Mouse (Mus musculus) urinary bladder, adult 18-20 months (tissue): ENCODE data around the gene Prpsap1.
"Not testable (repeated sequence)": the region's sequence is repeated elsewhere in the genome, so short reads cannot be mapped to it uniquely, and the experiment has no call there.

Source experiments
- DNase-seq, 2 experiments: peaks; one replicate each; pipeline ENCODE4 v3.0.0; 2022; ENCODE audit warnings: low spot score in 2 of 2, mixed read lengths in 2 of 2

Prpsap1 gene

DNA sequence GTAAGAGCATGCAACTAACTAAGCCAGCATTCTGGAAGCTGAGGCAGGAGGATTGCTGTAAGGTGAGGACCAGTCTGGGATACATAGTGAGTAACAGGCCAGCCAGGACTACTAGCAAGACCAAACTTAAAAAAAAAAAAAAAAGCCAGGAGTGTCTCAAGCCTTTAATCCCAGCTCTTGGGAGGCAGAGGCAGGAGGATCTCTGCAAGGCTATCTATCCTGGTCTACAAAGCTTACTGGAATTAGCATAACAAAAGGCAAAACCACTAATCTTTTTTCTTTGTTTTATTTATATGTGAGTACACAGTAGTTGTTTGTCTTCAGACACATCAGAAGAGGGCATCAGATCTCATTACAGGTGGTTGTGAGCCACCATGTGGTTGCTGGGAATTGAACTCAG lies 5.8 kb downstream of the Prpsap1 start:
- no peak for DNase-seq

- no peak for DNase-seq
Observed at GRCm38 (mm10) chr11:116484261-116484660, 9.7 kb downstream of the Prpsap1 start.

DNA sequence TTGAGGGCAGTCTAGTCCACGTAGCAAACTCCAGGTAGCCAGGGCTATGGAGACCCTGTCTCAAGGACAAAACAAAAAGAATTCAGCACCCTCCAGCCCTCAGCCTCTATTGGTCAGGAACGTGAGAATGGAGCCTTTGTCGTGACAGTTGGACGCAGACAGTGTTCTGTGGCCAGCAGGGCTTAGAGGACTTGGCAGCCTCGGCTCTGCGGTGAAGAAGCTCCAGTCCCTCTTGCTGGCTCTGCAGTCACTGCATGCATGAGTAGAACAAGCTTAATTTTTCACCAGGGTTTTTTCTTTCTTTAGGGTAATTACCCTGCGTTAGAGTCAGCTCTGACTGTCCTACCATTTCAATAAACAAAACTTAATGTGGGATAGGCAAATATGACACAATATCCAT lies 12.2 kb downstream of the Prpsap1 start:
- no peak for DNase-seq

- DNase-seq, result no peak
Observed at GRCm38 (mm10) chr11:116480975-116481374, 13.0 kb downstream of the Prpsap1 start.

GRCm38 (mm10) chr11:116479832-116480231 lies 14.2 kb downstream of the Prpsap1 start:
- no peak for DNase-seq

DNA sequence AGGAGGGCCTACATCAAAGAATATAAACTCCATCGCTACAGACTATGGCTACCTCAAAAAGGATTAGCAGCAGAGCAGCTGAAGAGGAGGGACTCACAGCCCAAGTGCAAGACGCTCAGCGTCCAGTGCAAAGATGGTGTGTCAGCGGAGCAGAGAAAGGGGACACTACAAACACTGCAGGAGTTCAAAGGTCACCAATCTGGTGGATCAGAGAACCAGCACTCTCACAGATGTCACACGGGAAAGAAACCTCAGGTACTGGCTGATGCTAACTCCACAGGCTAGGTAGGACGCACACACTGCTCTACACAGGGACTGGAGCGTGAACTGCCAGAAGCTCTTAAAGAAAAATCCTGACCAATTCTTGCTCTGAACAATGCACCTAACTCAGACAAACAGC lies 15.0 kb downstream of the Prpsap1 start:
- DNase-seq, result no peak

DNA sequence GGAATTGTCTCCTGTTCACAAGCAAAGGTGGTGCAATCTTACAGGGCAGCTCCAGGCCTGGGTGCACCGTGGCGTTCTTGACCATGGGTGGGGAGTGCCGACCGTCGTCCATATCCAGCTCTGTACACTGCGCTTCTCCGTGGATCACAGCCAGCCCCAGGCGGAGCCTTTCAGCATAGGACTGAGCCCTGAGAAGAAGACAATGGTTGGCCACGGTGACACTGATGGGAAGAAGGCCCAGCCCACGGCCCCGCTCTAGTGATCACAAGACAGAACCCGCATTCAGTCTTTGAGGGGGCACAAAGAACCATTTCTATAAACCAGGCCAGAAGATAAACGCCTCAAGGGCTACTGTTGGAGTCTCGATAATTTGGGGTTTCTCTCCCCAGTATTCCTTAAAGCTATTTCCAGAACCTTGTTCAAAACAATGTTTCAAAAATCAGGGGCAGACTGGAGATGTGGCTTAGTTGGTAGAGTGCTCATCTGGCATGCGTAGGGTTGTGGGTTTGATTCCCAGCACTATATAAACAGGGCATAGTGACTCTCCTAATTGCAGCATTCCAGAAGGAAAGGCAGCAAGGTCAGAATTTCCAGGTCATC lies 16.7 kb downstream of the Prpsap1 start:
- no peak for DNase-seq

DNA sequence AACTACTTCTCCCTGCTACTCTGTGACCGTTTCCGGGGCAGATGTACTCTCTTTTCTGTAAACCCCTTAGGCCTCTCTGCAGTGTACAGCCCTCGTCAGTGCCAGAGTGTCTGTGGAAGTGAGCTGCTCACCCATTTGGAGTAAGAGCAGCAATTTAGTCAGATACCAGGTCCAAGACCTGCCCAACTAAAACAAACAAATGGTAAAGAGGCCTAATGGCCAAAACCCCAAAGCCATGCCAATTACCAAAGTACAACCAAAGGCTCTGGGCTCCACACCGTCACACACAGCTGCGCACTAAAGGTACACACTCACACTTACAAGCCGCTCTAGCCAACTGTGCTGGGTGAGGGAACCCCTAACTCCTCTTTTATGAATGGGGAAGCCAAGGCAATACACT lies 17.3 kb downstream of the Prpsap1 start:
- DNase-seq, result no peak

- DNase-seq, result no peak
Observed at GRCm38 (mm10) chr11:116476041-116476440, 18.0 kb downstream of the Prpsap1 start.

DNA sequence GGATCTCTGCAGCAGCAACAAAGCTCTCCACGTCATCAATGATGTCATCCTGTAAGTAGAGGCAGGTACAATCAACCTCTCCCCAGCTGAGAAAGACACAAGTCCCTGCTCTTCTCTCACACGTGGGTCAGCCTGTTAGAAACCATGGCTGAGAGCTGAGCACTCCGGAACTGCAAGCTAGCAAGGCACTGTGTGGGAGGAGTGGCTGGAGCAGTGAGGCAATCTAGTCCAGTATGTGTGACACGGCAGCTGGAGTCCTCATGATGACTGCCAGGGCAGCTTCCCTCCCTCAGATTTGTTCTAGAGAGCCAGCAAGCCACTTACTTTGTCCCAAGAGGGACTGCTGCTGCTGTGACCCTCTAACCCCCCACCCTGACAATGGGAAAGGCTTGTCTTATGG lies 21.7 kb downstream of the Prpsap1 start:
- no peak for DNase-seq

GRCm38 (mm10) chr11:116470896-116471295 lies 23.1 kb downstream of the Prpsap1 start:
- DNase-seq, result no peak

GRCm38 (mm10) chr11:116470249-116470648 lies 23.8 kb downstream of the Prpsap1 start:
- DNase-seq, result no peak

- DNase-seq, result not testable (repeated sequence)
Observed at GRCm38 (mm10) chr11:116468338-116468737, 25.7 kb downstream of the Prpsap1 start.

DNA sequence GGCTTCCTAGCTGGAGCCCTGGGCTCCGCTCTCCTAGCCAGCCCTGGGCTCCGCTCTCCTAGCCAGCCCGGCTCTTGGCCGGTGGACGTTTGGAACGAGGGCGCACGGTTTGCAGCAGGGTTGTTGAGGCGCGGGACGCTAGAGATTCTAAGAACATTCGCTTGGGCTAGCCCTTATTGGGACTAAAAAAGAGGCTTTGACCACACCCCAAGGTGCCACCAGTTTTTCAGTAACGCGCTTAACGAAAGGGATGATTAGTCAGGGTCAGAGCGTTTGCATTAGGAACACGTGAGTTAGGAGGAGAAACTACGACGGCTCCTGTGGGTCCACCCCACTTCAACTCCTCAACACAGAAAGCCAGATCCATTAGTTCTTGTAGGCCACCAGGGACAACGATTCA lies 27.9 kb downstream of the Prpsap1 start, which contains the start of gene Qrich2:
Gene Qrich2 (minus strand): TSS at position 101 of the 400 bp plus-strand sequence.
- no peak for DNase-seq

- DNase-seq, result peak; percentile 84 to 88
Observed at GRCm38 (mm10) chr11:116463833-116464232, 30.2 kb downstream of the Prpsap1 start.

DNA sequence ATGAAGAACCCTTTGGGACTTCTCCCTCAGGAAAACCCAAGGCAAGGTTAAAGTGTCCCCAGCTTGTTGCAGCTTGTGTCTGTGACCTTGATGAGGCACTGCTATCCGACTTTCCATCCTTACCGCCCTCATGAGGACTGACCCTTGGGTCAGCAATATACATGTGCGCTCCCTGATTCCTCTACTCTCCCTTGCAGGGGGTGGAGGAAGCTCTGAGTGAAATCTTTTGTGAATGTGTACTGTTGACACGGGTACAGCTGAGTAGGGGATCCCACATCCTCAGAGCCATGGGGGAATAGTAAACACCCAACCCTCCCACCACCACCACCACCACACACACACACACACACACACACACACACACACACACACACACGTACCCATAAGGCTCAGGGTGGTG lies 30.7 kb downstream of the Prpsap1 start:
- DNase-seq, result no peak

DNA sequence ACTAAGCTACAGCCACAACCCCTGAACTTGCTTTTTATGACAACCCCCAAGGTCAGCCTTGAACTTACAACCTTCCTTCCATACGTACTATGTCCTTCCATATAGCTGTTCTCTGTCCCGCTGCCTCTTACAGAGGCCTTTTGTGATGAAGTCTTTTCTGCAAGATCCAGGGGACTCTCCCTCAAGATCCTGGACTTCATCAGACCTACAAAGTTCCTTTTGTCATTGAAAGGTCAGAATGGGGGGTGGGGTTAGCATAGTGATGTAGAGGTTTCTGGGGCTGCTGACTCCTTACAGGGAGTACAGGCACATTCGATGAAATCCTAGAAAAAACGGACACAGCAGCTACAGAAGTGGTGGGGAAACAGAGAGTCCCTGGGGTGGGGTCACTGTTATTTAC lies 34.2 kb downstream of the Prpsap1 start:
- DNase-seq, result no peak

GRCm38 (mm10) chr11:116456234-116456633 lies 37.8 kb downstream of the Prpsap1 start:
- DNase-seq, result no peak

DNA sequence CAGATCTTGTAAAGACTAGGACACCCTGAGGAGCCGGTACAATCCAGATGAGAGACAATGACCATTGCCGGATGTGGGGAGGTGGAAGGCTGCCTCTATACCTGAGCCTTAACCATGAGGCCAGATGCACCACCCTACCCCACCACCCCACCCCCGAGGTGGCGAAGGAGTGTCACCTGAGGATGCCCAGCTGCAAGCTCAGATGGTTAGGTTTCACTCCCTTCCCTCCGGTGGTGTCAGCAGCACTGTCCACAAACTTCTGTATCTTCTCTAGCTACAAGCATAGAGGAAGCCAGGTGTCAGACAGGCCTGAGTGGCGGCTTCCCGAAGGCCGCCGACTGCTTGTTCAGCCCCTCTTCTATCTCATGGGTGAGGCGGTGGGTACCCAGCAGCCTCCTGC lies 40.1 kb downstream of the Prpsap1 start:
- DNase-seq, result no peak

DNA sequence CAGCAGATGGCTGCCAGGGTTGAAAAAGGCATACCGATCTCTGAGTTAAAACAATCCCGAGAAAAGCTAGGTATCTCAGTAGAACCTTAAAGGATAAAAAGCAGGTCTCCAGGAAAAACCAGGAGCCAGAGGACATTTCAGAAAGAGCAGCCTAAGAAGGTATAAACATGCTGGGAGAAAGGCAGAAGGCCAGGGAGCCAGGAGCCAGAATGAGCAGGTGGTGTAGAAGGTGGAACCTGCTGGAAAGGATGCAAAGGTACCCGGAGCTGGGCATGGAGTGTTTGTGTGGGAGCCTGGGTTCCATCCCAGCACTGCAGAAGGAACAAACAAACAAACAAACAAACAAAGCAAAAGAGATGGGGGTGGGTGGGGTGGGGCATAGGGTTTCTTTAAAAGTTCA lies 44.7 kb downstream of the Prpsap1 start:
- no peak for DNase-seq

- no peak for DNase-seq
Observed at GRCm38 (mm10) chr11:116447822-116448221, 46.2 kb downstream of the Prpsap1 start.

DNA sequence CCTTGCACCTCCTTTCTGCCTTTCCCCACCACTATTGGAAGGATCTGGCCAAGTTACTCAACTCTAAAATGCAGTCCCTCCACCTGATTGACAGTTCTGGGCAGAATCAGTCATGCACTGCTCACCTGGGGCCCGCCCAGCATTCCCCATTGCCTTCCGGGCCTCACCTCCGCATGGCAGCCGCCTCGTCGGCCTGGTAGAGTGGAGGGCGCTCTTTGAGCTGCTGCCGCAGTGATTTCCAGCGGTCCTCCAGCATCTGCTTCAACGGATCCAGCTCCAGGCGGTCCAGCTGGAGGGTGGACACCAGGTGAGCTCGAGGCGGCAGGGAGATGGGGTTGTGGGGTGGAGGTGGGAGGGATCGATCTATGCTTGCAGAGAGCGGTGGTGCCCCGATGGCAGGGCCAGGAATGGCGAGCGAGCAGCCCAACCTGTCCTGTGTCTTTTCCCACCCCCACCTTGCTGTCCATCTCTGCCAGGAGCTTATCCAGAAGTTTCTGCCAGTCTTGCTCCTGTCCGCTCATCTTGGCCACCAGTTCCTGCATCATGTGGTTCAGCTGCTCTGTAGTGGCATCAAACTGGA lies 47.6 kb downstream of the Prpsap1 start:
- DNase-seq, result no peak

DNA sequence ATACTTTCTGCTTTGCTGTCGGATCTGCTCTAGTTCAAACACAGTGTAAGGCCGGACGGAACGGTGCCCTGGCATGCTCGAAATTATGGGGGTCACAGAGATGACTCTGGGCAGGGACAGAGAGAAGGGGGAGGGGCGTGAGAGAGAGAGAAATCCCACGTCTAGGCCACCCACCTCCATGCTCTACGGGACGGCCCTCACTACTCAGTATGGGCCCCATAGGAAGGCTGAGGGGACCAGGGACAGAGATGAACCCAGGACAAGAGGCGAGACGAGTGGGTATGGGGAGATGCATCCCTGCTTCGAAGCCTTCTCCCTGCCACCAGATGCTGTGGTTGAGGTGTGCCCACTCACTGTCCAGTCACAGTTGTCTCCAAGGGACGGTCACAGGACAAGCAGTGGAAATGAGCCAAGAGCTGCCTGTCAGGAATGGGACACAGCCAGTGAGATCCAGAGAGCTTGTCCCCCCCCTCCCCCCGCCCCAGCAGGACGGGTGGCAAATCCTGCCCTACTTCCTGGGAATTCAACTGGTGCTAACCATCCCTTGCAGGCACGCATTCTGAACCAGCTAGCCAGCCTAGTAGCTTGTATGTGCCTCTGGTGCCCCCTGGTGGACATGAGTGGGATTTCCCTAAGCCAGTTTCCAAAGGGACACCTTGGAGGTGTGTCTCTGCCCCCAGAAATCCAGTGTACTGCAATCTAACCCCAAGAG lies 48.2 kb downstream of the Prpsap1 start:
- peak; percentile 84 to 92 for DNase-seq
